Mouse (Mus musculus) testis, adult 2 months (tissue): ENCODE results near the gene Snrnp70.

Source experiments
- CTCF ChIP-seq: fragments of 200-500 bp; IDR thresholded peaks from 2 replicates; pipeline ENCODE4 v1.5.1; 2012; ENCODE audit warnings: low read depth, mild to moderate bottlenecking, inconsistent platforms, low read length, moderate library complexity; ENCODE audit not compliant: control insufficient read depth, insufficient read depth, insufficient replicate concordance
- POLR2A ChIP-seq: fragments of 200-500 bp; IDR thresholded peaks from 2 replicates; pipeline ENCODE4 v1.6.1; 2012; ENCODE audit warnings: low read depth, mild to moderate bottlenecking, inconsistent platforms, low read length, moderate library complexity; ENCODE audit not compliant: control insufficient read depth

GRCm38 (mm10) chr7:45412421-45412820, 16.9 kb upstream of the Snrnp70 start:
- TF ChIP-seq POLR2A (no peak), CTCF (no peak)
